Mouse (Mus musculus) common myeloid progenitor, adult 5-6 weeks (primary cell): Measurements from ENCODE around the gene Pthlh. TPM values are rescaled to one million over a fixed set of nuclear protein-coding genes. Genes with fewer than 3 reads are reported as not detected.
A peak's percentile ranks its signal among the peaks of the same experiment; 100 is the strongest.
"Not testable (repeated sequence)": the region's sequence is repeated elsewhere in the genome, so short reads cannot be mapped to it uniquely, and the experiment has no call there.

Source experiments
- ATAC-seq: replicated peaks from 2 replicates; pipeline ENCODE4 v1.8.0; 2016; ENCODE audit warnings: low read depth, mild to moderate bottlenecking, moderate TSS enrichment, inconsistent platforms; ENCODE audit not compliant: poor library complexity, severe bottlenecking
- total RNA-seq: library from RNA; stranded (forward); fragments of 200-1000, 187-1606 nt; gene quantifications from 2 replicates; pipeline ENCODE4 v1.2.3, GENCODE M21; 2017

Gene Pthlh
- total RNA-seq: not detected in 2 replicates

- peak; percentile 45 for ATAC-seq
These were observed at the start of gene Pthlh for GRCm38 (mm10) chr6:147263587-147264565. Gene Pthlh (minus strand): TSS chr6:147264183.

DNA sequence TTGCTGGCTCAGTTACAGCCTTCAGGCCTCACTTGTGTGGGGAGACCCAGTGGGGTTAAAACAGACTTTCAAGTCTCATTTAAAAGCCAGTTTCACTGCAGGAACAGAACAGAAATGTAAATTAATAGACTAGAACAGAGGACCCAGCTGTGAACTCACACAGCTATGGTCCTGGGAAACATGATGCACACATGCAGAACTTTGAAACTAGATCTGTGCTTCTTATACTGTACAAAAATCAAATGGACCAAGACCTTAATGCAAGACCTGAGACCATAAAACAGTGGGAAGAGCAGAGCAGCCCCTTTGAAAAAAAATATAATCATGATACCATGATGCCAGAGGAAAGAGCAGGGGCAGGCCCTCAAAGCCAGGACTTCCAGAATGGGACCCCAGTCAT, 49.3 kb upstream of the Pthlh start:
- ATAC-seq: no peak

GRCm38 (mm10) chr6:147310435-147310978, 46.5 kb upstream of the Pthlh start:
- ATAC-seq: no peak

GRCm38 (mm10) chr6:147310035-147310434, 46.1 kb upstream of the Pthlh start:
- no peak for ATAC-seq

DNA sequence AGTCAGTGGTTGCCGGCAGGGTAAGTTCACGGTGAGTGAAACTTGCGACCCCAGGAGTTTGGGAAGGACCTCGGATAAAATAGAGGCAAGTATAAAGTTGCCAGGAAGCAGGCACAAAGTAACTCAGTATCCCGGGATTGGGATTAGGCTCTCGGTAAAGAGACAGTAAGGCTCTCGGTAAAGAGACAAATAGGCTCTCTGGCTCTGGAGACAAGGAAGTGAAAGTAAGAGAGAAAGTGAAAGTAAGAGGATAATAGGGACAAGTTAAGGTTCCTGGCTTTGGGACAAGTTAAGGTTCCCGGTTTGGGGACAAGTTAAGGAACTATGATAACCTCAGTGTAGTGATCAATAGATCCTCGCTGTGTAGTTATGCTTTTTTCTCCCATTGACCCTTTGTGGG, 40.3 kb upstream of the Pthlh start:
- ATAC-seq: not testable (repeated sequence)

DNA sequence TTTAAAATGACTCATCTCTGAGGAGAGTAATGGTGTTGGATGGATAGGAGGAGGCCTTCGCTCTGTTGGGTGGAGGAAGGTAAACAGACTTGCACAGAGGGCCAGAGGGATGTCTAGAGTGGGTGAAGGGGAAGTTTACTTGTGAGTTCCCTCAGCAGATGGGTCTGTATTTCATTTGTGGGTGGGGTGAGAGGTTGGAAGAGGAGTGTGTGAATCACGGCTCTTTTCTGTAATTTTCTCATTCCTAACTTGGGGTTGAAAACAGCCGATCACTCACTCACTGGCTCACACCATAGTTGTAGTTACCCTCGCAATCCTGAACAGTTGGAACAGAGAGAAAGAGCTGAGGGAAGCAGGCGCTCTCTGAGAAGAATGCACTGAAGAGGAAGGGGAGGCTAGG, 35.6 kb upstream of the Pthlh start:
- no peak for ATAC-seq

- no peak for ATAC-seq
These were observed 15.3 kb upstream of the Pthlh start for GRCm38 (mm10) chr6:147279309-147279708.

GRCm38 (mm10) chr6:147268143-147268790, 4.3 kb upstream of the Pthlh start:
- peak; percentile 76 for ATAC-seq

- ATAC-seq: no peak
These were observed 2.5 kb upstream of the Pthlh start for GRCm38 (mm10) chr6:147266466-147266865.

DNA sequence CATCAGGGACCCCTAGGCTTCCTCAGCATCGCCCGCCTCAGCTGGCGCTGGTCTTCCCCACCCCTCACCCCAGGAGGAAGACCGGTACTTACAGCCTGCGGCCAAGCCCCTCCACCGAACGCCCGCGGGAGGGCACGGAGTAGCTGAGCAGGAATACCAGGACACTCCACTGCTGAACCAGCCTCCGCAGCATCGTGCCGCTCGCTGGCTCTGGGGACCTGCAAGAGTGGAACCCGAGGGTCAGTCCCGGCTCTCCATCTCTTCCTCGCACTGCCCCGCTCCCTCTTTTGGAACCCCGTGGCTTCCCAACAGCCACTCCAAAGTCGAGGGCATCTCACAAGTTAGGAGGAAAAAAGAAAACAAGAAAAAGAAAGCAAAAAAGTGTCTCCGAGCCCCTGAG, 805 bp downstream of the Pthlh start:
- ATAC-seq: no peak

DNA sequence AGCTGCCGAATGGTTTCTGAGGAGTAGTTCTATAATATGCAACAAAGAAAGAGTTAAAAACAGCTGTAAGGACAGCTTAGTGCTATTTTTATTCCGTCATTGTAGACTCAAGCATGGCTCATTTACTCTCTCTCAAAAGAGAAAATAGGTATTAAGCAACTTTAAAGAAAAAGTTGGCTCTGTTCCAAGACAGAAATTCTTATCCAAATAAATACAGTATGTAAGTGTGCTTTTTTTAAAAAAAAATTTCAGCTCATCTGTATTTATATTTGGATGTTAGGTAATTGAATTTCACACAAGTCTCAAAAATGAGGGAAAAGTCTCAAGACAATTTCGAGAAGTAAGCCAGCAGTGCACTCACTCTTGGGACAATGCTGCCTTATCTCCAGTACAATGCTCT, 2.4 kb downstream of the Pthlh start:
- no peak for ATAC-seq

- ATAC-seq: no peak
These were observed 3.2 kb downstream of the Pthlh start for GRCm38 (mm10) chr6:147260766-147261165.

GRCm38 (mm10) chr6:147247782-147248181, 16.2 kb downstream of the Pthlh start:
- ATAC-seq: no peak

GRCm38 (mm10) chr6:147244294-147244693, 19.7 kb downstream of the Pthlh start:
- ATAC-seq: 0 out of 2 replicates have a peak, but pooled peaks have one; percentile 22

DNA sequence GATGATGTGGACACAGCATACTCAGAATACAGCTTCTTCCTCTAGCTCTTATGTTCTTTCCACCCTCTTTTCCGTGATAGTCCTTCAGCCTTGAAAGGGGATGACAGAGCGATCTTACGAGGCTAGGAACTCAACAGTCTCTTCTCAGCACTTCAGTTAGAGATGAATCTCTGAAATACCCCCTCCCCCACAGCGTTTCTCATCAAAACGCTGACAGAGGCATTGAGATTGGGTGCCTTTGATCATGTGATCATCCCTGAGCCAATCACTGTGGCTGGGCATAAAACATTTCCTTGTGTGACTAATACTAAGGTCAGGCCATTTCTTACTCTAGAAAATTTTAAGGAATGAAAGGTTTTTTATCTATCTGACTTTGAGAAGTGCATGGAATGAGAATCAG, 20.3 kb downstream of the Pthlh start:
- no peak for ATAC-seq

- ATAC-seq: no peak
These were observed 22.4 kb downstream of the Pthlh start for GRCm38 (mm10) chr6:147241541-147241940.

GRCm38 (mm10) chr6:147240203-147240804, 23.7 kb downstream of the Pthlh start:
- ATAC-seq: peak; percentile 85

DNA sequence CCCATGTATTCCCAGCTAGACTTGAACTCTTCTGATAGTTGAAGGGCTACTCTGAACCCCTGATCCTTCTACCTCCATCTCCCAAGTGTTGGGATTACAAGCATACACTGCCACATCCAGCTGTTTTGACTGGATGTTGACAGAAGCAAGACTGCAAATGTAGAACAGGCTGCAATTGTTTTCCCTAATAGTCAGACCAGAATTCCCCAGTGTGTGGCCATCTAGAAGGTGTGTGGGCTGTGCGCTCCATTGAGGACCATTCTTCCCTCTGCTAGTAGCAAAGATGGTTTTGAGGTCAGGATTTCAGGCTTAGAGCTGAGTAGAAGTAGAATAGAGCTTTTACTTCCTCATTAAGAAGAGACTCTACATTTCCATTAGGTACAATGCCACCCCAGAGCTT, 37.3 kb downstream of the Pthlh start:
- no peak for ATAC-seq

DNA sequence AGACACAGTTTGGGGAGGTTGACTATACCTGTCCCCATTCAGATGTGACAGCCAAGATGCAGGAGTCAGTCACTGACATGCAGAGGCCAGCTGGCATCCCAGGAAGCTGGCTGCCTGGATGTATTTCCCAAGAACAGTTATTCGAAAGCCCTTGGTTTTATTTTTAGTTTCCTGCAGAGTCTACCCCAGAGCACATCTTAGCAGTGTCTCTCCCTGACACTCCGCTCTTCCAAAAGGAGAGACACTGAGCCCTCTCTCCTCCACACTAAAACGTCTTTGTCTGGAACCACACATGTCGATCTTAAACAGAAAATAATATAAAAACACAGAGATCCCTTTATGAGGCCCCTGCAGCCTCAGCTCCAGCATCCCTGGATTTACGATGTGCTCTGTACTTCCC, 44.9 kb downstream of the Pthlh start:
- ATAC-seq: no peak

DNA sequence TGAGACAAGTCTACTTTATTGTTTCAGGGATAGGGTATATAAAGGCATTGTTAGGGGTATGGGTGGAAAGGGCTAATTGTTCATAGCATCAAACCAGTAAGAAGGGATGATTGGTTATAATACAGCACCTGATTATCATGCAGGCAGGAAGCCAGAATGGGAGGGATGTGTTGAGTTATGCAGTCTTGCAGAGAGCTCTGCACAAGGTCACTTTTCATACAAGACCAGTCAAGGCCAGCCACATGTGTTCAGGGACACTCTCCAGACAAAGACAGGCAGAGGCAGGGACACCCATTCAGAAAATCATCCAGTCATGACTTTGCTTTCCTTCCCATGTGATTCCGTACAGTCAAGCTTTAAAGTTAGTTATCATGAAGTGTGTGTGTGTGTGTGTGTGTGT, 47.8 kb downstream of the Pthlh start:
- no peak for ATAC-seq
